Mouse (Mus musculus) heart, embryonic 10.5 days (tissue): ENCODE results near the gene Ankzf1. TPM values are rescaled to one million over a fixed set of nuclear protein-coding genes. Genes with fewer than 3 reads are reported as not detected.

Source experiments
- DNase-seq: peaks from one replicate; pipeline ENCODE4 v3.0.0-alpha.2; 2017; ENCODE audit warnings: low spot score
- H3K27ac ChIP-seq: fragments of 300-500 bp; sonication (generic); 2 replicates; pipeline ENCODE4 v1.5.1; 2016; ENCODE audit warnings: mild to moderate bottlenecking
- H3K27me3 ChIP-seq: fragments of 300-500 bp; sonication (generic); 2 replicates; pipeline ENCODE4 v1.6.1; 2016; ENCODE audit warnings: mild to moderate bottlenecking; ENCODE audit not compliant: poor library complexity, insufficient read depth, severe bottlenecking
- H3K36me3 ChIP-seq: fragments of 300-500 bp; sonication (generic); 2 replicates; pipeline ENCODE4 v1.6.1; 2016; ENCODE audit warnings: mild to moderate bottlenecking, moderate library complexity
- H3K4me1 ChIP-seq: fragments of 300-500 bp; sonication (generic); 2 replicates; pipeline ENCODE4 v1.6.1; 2016; ENCODE audit warnings: mild to moderate bottlenecking
- H3K4me3 ChIP-seq: fragments of 300-500 bp; sonication (generic); 2 replicates; pipeline ENCODE4 v1.5.1; 2016; ENCODE audit warnings: mild to moderate bottlenecking, moderate library complexity
- H3K9me3 ChIP-seq: fragments of 300-500 bp; sonication (generic); 2 replicates; pipeline ENCODE4 v1.6.1; 2016; ENCODE audit warnings: mild to moderate bottlenecking, moderate library complexity
- WGBS: fragments of 180-500 bp; shearing (Covaris S2); methylation state at CpG from one replicate; pipeline ENCODE4 v1.1.7; 2016; 5-methylcytosine and 5-hydroxymethylcytosine counted together
- polyA plus RNA-seq: library from polyadenylated mRNA; unstranded; fragments of >200 nt; fragmentation: Nextera tagmentation; extraction: Ambion mirVana; gene quantifications from 2 replicates; pipeline ENCODE4 v1.2.1, GENCODE M21; 2016

Ankzf1 gene
- polyA plus RNA-seq, 1 experiment from 2014 or later = 24.7 TPM

DNA sequence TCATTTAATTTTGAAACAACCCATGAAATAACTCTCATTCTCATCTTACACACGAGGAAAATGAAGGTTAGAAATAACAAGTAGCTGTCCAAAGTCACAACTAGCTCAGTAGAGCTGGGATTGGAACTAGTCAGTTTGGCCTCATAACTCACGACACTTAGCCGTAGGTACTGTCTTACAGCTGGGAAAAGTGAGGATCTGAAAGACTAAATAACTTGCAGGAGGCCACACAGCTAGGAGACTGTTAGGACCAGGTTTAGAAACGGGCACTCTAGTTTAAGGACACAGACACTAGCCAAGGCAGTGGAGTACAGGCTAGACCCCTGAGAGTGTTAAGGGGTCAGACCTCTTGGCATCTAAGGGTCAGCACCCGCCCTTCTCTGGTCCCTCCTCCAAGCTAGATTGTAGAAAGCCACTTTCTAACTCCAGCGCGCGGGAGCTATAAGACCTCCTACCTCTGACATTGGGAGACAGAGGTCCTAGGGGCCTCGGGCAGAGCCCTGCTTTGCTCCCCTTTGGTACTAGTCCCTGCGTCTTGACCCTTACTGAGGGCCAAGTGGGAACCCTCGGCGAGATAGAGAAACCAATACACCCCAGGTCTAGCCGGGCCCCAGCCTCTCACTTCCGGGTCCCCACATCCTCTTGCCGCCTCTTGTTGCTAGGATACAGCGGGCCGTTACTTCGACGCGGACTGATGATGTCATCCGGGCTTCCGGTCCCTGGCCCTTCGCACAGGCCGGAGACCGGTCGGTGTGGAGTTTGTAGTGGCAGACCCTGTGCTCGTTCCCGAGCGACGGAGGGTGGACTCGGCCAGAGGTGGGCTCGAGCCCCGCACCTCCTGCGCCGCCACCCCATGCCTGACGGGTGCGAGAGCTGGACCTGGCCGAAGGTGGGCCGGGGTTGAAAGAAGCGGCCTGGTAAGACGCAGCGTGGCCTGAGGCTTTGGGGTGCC, 18.5 kb downstream of the Ankzf1 start, which contains the start of the genes Glb1l and Stk16:
Gene Glb1l (minus strand): TSS at position 678 of the 952 bp plus-strand sequence.
Gene Stk16 (plus strand): TSS at position 703 of the 952 bp plus-strand sequence.
- Histone ChIP-seq H3K9me3 (no peaks in the 10 kb centered on the region), H3K4me3 (peak within 1 kb of the TSS; percentile 97), H3K4me1 (peaks cover 37% of the 10 kb centered on the region), H3K36me3 (peaks cover 38% of the 10 kb centered on the region), H3K27me3 (peaks cover 18% of the 10 kb centered on the region; the same call in 1 of the 2 replicates), H3K27ac (peak within 1 kb of the TSS; percentile 94)
- DNase-seq = peak; percentile 97
- 6% methylated on average over 42 of the region's 42 CpGs for WGBS

GRCm38 (mm10) chr1:75211141-75211708, 19.3 kb downstream of the Ankzf1 start:
- WGBS = 10% methylated on average over 17 of the region's 17 CpGs
- no peak for DNase-seq
- H3K36me3 ChIP-seq = peaks cover 46% of the 10 kb centered on the region
- peak overlapping the region; percentile 94 for H3K27ac ChIP-seq
- no peaks in the 10 kb centered on the region for H3K9me3 ChIP-seq
- H3K4me1 ChIP-seq = peaks cover 37% of the 10 kb centered on the region
- peak overlapping the region; percentile 97 for H3K4me3 ChIP-seq
- H3K27me3 ChIP-seq = peaks cover 23% of the 10 kb centered on the region; the same call in 1 of the 2 replicates

- Histone ChIP-seq H3K27me3 (peaks cover 36% of the 10 kb centered on the region), H3K36me3 (peaks cover 48% of the 10 kb centered on the region), H3K4me3 (no peak overlapping the region; the same call in 1 of the 2 replicates), H3K4me1 (peaks cover 37% of the 10 kb centered on the region), H3K27ac (no peak overlapping the region), H3K9me3 (no peaks in the 10 kb centered on the region)
- no peak for DNase-seq
- whole genome bisulfite sequencing = 75% methylated on average over 4 of the region's 4 CpGs
Measured at GRCm38 (mm10) chr1:75212542-75212941, 20.6 kb downstream of the Ankzf1 start.

DNA sequence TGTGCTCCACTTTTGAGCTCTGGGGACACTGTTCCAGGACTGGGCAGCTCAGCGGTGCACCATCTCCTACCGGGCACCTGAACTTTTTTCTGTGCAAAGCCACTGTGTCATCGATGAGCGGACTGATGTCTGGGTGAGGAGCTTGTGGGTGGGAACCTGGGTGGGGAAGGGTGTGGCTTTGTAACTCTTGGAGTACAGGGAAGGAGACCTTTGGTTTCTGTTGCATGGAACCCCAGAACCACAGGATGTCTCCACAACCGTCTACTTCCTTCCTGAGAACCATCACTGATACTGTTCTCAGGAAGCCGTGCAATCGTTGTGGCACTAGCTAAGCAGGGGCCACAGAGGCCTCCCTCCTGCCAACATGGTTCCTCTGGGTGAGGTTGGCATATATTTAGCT, 21.1 kb downstream of the Ankzf1 start:
- H3K27ac ChIP-seq = no peak overlapping the region
- 83% methylated on average over 7 of the region's 7 CpGs for WGBS
- DNase-seq = no peak
- peaks cover 41% of the 10 kb centered on the region for H3K4me1 ChIP-seq
- H3K36me3 ChIP-seq = peaks cover 48% of the 10 kb centered on the region
- no peak overlapping the region for H3K4me3 ChIP-seq
- no peaks in the 10 kb centered on the region for H3K9me3 ChIP-seq
- H3K27me3 ChIP-seq = peaks cover 41% of the 10 kb centered on the region

DNA sequence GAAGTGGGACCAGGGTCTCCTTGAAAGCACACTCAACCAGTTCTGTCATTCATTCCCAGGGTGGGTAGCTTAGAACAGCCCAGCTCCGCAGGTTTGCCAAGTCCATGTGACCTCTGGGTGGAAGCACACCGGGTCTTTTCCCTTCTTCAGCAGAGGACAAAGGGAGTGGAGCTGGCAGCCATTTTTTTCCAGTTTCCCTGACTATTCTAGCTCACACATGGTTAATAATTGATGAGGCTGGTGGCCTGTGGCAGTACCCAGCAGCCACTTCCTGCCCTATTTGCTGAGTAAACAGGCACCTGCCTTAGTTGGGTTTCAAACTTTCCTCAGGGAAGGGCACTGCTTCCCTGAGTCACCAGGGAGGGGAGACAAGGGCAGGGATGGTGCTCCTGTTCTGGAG, 22.5 kb downstream of the Ankzf1 start:
- no peak overlapping the region for H3K4me3 ChIP-seq
- WGBS = 64% methylated on average over 2 of the region's 2 CpGs
- H3K36me3 ChIP-seq = peaks cover 48% of the 10 kb centered on the region
- no peak overlapping the region for H3K27ac ChIP-seq
- peaks cover 42% of the 10 kb centered on the region for H3K27me3 ChIP-seq
- H3K4me1 ChIP-seq = peaks cover 48% of the 10 kb centered on the region
- H3K9me3 ChIP-seq = no peaks in the 10 kb centered on the region
- DNase-seq = no peak

DNA sequence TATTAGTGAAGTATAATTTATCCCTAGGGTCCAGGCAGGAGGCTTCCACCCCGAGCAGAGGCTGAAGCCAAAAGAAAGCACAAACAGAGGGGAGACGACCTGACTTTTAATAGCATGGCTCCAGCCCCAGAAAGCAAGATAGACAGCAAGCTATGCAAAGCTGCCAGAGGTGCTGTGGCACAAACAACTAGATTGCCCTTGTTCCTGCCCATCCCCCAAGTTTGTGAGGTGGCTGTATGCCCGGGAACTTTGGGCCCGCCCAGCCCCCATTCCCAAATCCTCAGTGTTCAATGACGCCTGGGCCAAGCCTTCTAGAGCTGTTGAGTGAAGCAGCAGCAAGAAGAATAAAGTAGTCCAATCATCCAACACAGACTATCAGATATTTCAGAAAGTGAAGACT, 22.9 kb downstream of the Ankzf1 start:
- H3K4me1 ChIP-seq = peaks cover 48% of the 10 kb centered on the region
- H3K27me3 ChIP-seq = peaks cover 42% of the 10 kb centered on the region
- no peak for DNase-seq
- H3K27ac ChIP-seq = no peak overlapping the region
- H3K9me3 ChIP-seq = no peaks in the 10 kb centered on the region
- H3K36me3 ChIP-seq = peaks cover 48% of the 10 kb centered on the region
- WGBS = 79% methylated on average over 5 of the region's 5 CpGs
- no peak overlapping the region for H3K4me3 ChIP-seq

DNA sequence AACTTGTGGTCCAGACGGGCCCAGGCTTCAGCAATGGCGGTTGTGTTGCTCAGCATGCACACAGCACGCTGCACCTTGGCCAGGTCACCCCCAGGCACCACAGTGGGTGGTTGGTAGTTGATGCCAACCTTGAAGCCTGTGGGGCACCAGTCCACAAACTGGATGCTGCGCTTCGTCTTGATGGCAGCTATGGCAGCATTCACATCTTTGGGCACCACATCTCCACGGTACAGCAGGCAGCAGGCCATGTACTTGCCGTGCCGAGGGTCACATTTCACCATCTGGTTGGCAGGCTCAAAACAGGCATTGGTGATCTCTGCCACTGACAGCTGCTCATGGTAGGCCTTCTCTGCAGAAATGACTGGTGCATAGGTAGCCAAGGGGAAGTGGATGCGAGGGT, 23.8 kb downstream of the Ankzf1 start:
- Histone ChIP-seq H3K27ac (no peak overlapping the region), H3K4me3 (no peak overlapping the region), H3K4me1 (peaks cover 43% of the 10 kb centered on the region), H3K27me3 (peaks cover 50% of the 10 kb centered on the region), H3K36me3 (peaks cover 48% of the 10 kb centered on the region), H3K9me3 (no peaks in the 10 kb centered on the region)
- no peak for DNase-seq
- WGBS = 88% methylated on average over 9 of the region's 9 CpGs

GRCm38 (mm10) chr1:75216797-75217585, 25.0 kb downstream of the Ankzf1 start:
- 70% methylated on average over 13 of the region's 13 CpGs for WGBS
- H3K27ac ChIP-seq = no peak overlapping the region
- H3K36me3 ChIP-seq = peaks cover 44% of the 10 kb centered on the region
- peaks cover 35% of the 10 kb centered on the region for H3K4me1 ChIP-seq
- H3K4me3 ChIP-seq = peak overlapping the region; percentile 6; the same call in 1 of the 2 replicates
- peaks cover 62% of the 10 kb centered on the region for H3K27me3 ChIP-seq
- no peak for DNase-seq
- H3K9me3 ChIP-seq = no peaks in the 10 kb centered on the region

DNA sequence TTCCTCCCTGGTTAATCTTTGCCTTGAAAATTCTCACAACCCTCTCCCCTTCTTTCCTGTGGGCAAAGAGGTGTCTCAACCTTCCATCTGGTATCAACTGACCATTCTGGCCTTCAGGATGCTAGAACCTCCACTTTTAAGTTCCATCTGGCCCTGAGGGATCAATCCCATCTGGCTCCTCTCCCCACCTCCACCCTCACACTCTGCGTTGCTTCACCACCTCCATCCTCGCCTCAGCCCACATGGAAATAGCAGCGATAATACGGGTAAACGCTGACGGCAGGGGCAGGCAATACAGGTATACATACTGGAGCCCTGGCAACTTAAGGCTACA, 25.9 kb downstream of the Ankzf1 start:
- WGBS = 2% methylated on average over 6 of the region's 6 CpGs
- H3K27ac ChIP-seq = no peak overlapping the region; the same call in 1 of the 2 replicates
- DNase-seq = no peak
- H3K4me3 ChIP-seq = peak overlapping the region; percentile 72
- peaks cover 62% of the 10 kb centered on the region for H3K27me3 ChIP-seq
- peaks cover 26% of the 10 kb centered on the region for H3K4me1 ChIP-seq
- no peaks in the 10 kb centered on the region for H3K9me3 ChIP-seq
- H3K36me3 ChIP-seq = peaks cover 36% of the 10 kb centered on the region

GRCm38 (mm10) chr1:75218227-75219001, 26.5 kb downstream of the Ankzf1 start:
- 2% methylated on average over 38 of the region's 38 CpGs for WGBS
- Histone ChIP-seq H3K9me3 (no peaks in the 10 kb centered on the region), H3K4me3 (peak overlapping the region; percentile 72), H3K27ac (peak overlapping the region; percentile 76), H3K4me1 (peaks cover 22% of the 10 kb centered on the region), H3K36me3 (peaks cover 30% of the 10 kb centered on the region), H3K27me3 (peaks cover 62% of the 10 kb centered on the region)
- no peak for DNase-seq

DNA sequence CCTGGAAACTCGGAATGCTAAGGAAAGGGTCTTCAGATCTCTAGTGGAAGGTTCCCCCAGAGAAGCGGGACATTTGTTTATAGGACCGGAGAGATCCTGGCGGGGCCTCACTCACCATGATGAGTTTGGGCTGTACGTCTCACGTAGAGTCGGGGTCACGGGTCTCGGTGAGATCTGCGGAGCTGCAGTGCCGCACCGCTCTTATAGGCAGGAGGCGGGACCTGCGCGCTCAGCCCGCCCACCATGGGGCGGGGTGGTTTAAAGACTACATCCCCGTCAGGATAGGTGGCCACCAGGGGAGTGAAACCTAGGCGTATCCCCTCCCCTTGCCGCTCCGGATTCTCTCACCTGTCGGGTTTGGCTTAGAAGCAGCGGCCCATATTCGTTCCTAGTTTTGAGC, 27.1 kb downstream of the Ankzf1 start:
- no peaks in the 10 kb centered on the region for H3K9me3 ChIP-seq
- peaks cover 23% of the 10 kb centered on the region for H3K36me3 ChIP-seq
- H3K4me1 ChIP-seq = peaks cover 22% of the 10 kb centered on the region
- H3K27ac ChIP-seq = peak overlapping the region; percentile 76
- peaks cover 62% of the 10 kb centered on the region for H3K27me3 ChIP-seq
- H3K4me3 ChIP-seq = peak overlapping the region; percentile 72
- peak; percentile 92 for DNase-seq
- under 1% methylated on average over 24 of the region's 24 CpGs for WGBS

DNA sequence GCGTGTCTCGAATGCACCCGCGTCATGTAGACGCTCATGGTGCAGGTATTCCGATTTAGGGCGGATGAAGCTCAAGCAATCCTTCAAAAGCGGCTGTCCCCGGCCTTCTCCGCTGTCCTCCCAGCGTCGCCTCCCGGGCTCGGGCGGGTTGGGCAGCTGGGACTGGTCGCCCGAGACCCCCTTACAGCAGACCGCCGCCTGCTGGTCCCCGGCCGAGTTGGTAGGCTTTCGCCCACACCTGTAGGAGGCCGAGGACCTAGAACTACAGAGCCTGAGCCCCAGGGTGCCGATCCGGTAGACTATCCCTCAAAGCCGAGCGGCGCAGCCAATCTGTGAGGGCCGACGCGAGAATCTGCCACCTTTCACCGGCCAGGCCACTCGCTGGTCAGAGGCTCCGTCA, 27.6 kb downstream of the Ankzf1 start, which contains the start of gene Tuba4a:
Gene Tuba4a (minus strand): TSS at position 335 of the 400 bp plus-strand sequence.
- H3K9me3 ChIP-seq = no peaks in the 10 kb centered on the region
- peaks cover 22% of the 10 kb centered on the region for H3K4me1 ChIP-seq
- under 1% methylated on average over 34 of the region's 34 CpGs for WGBS
- peak within 1 kb of the TSS; percentile 76 for H3K27ac ChIP-seq
- peaks cover 62% of the 10 kb centered on the region for H3K27me3 ChIP-seq
- peaks cover 19% of the 10 kb centered on the region for H3K36me3 ChIP-seq
- peak within 1 kb of the TSS; percentile 72 for H3K4me3 ChIP-seq
- DNase-seq = peak; percentile 81
